Mouse (Mus musculus) sigmoid colon, adult 10 weeks (tissue): ENCODE results near the gene Klk10. TPM values are rescaled to one million over a fixed set of nuclear protein-coding genes. Genes with fewer than 3 reads are reported as not detected.

Experiments
- polyA plus RNA-seq: library from polyadenylated mRNA; stranded (reverse); fragments of 350-450 nt; fragmentation: Illumina TruSeq; extraction: RNeasy Lipid Tissue Mini Kit (QIAGEN cat#74804); gene quantifications from one replicate; pipeline ENCODE4 v1.2.3, GENCODE M21; 2014; ENCODE audit warnings: low read depth, low replicate concordance

Klk10 gene
- not detected for polyA plus RNA-seq

DNA sequence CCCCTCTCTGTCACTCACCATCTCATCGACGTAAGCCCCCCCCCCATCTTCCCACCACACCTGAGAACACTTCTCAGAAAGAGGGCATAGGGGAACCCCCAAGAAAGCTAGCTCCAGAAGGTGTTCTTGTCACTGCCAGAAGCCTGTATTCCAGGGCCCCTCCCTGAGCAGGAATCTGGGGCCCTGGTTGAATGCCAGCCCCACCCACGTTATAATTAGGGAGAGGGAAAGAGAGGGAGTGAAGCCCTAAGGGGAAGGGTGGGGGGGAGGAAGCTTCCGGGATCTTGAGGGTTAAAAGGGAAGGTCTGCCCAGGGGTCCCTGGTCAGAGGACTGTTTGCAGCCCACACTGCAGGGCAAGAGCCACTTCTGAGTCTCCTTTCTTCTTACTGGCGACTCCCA lies at the start of gene Klk10:
Gene Klk10, plus strand, starts transcription at position 290 of the 400 bp plus-strand sequence.

DNA sequence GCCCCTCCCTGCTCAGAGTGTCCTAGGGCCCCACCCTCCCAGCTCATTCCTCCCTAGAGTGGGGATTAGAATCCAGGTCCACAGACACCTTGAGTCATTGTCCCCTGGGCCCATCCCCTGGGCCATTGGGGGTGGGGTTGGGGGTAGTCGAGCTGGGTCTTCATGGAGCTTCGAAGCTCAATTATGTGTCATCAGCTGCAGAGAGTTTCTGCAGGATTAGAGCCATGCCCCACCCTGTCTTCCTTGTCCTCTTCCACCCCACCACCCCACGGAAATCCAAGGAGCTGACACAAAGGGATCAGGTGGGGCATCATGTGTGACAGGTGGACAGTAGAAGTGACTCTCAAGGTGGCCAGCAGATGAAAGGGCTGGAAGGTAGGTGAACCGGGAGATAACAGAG lies 12.2 kb upstream of the Klk10 start, which contains the start of gene Klk12:
Gene Klk12, plus strand, starts transcription at position 301 of the 400 bp plus-strand sequence.

DNA sequence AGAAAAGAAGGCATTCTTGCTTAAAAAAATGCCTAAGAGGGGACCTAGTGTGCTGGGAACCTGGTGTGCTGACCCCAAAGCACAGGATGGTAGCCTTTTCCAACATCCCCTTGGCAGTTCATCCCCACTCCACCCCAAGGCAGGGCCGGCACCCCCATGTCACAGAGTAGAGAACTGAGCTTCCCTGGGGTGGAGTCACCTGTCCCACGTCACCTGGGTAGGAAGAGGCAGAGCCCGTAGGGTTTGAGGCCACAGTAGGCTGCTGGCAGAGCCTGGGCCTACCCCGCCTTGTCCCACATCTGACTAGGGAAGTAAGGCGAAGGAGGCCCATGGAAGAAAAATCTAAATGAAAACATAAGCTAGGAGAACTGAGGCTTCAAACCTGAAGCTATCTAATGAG lies 6.5 kb upstream of the Klk10 start, which contains the start of gene Klk11:
Gene Klk11, plus strand, starts transcription at position 241 of the 400 bp plus-strand sequence.

DNA sequence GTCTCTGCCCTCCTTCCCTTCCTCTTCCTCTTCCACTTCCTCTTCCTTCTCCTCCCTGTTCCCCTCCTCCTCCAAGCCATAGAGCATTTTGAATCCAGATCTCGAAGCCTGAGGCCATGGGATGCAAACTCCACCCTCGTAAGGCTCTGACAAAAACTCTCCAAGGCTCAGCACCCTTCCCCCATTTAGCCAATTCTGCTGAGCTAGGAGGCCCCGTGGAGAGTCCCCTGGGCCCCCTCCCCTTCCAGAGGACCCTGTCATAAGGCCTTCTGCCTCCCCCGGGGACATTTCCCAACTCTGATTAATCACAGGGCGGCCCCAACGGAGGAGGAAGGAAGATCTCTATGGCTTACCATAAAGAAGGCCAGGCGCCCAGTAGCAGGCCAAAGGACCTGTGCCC lies 10.8 kb downstream of the Klk10 start, which contains the start of gene Klk9:
Gene Klk9, plus strand, starts transcription at position 301 of the 400 bp plus-strand sequence.

DNA sequence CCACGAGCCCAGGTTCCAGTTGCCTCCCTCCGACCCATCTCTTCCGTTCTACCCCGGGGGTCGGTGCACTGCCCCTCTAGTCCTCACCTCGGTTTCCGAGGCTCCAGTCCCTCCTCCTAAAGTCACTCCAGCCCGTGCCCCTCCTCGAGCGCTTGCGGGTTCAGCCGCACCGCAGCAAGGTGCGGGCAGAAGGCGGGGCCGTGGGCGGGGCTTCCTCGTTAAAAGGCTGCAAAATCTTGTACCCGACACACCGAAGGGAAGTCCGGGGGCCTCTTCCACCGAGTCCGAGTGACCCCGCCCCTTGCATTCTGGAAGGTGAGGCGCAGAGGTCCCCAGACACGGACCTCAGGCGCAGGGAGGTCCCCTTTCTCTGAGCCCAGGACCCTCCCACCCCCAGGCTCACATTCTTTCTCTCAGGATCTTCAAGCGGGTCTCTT lies 16.5 kb downstream of the Klk10 start, which contains the start of gene Klk8:
Gene Klk8, plus strand, starts transcription at position 245 of the 437 bp plus-strand sequence.

DNA sequence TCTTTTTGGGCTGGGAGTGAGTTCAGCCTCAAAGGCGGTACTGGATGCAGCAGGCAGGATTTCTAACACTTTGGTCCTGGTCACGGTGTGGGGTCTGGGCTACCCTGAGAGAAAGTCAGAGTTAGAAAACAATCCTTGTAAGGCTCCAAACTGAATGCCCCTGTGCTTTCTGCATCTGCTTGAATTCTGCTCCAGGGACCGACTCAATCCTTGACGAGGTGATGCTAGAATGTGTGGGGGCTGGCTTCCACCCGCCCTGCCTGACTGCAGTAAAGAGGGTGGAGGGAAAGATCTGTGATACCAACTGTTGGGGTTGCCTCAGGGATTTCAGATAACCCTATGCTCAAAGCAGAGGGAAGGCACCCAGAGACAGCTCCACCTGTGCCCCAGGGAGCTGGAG lies 30.2 kb downstream of the Klk10 start, which contains the start of gene Klk7:
Gene Klk7, plus strand, starts transcription at position 301 of the 400 bp plus-strand sequence.

DNA sequence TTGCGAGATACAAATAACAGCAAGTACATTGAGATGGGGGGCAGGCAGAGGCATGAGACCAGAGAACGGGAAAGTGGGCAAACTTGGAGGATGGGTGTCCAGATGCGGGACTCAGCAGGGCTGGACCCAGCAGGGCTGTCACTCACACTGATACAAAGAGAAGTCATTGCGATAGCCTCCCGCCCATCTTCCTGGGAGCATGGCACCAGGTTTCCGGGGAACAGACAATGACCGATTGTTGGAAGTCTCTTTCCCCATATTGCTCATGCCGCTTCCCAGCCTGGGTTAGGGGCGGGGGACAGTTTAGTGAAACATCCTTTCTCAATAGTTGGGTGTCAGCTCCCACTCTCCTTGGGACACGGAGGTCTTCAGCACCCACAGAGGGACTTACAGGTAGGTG lies 43.4 kb downstream of the Klk10 start, which contains the start of gene Klk6:
Gene Klk6, plus strand, starts transcription at position 301 of the 400 bp plus-strand sequence.

Other genes with a start within 250 kb of the Klk10 start
- gene Cd33, start 236.6 kb upstream of the Klk10 start, polyA plus RNA-seq = 14.8 TPM
- gene Zfp658, start 218.8 kb upstream of the Klk10 start, polyA plus RNA-seq = 1.5 TPM
- gene Zfp719, start 201.4 kb upstream of the Klk10 start, polyA plus RNA-seq = 17.7 TPM
- not detected for gene Zfp819, start 173.9 kb upstream of the Klk10 start, polyA plus RNA-seq
- gene Ceacam18, start 146.3 kb upstream of the Klk10 start, polyA plus RNA-seq = 2.9 TPM
- gene Siglece, start 120.9 kb upstream of the Klk10 start, polyA plus RNA-seq = 0.54 TPM
- gene Ctu1, start 109.0 kb upstream of the Klk10 start, polyA plus RNA-seq = 2.9 TPM
- not detected for gene Klk14, start 90.6 kb upstream of the Klk10 start, polyA plus RNA-seq
- gene Klk13, start 68.5 kb upstream of the Klk10 start, polyA plus RNA-seq = not detected
- gene Klk12, start 12.1 kb upstream of the Klk10 start, polyA plus RNA-seq = not detected
- not detected for gene Klk11, start 6.4 kb upstream of the Klk10 start, polyA plus RNA-seq
- not detected for gene Klk9, start 10.9 kb downstream of the Klk10 start, polyA plus RNA-seq
- gene Klk8, start 16.5 kb downstream of the Klk10 start, polyA plus RNA-seq = not detected
- not detected for gene Klk7, start 30.3 kb downstream of the Klk10 start, polyA plus RNA-seq
- not detected for gene Klk6, start 43.5 kb downstream of the Klk10 start, polyA plus RNA-seq
- not detected for gene Klk5, start 60.9 kb downstream of the Klk10 start, polyA plus RNA-seq
- not detected for gene Klk4, start 100.1 kb downstream of the Klk10 start, polyA plus RNA-seq
- gene Klk15, start 152.7 kb downstream of the Klk10 start, polyA plus RNA-seq = not detected
- gene Klk1b8, start 169.6 kb downstream of the Klk10 start, polyA plus RNA-seq = not detected
- not detected for gene Klk1b1, start 185.7 kb downstream of the Klk10 start, polyA plus RNA-seq
- gene Klk1b9, start 195.0 kb downstream of the Klk10 start, polyA plus RNA-seq = not detected
- not detected for gene Klk1b11, start 214.8 kb downstream of the Klk10 start, polyA plus RNA-seq
- not detected for gene Klk1b26, start 231.1 kb downstream of the Klk10 start, polyA plus RNA-seq